Mouse (Mus musculus) naive thymus-derived CD4-positive, alpha-beta T cell, adult 5 months (primary cell): ENCODE results near the gene Ms4a6d. TPM values are rescaled to one million over a fixed set of nuclear protein-coding genes. Genes with fewer than 3 reads are reported as not detected.

Source experiments
- polyA plus RNA-seq: library from polyadenylated mRNA; unstranded; fragments of 100-300 nt; shearing (Covaris generic); gene quantifications from one replicate; pipeline ENCODE4 v1.2.1, GENCODE M21; 2017

Gene Ms4a6d
- 2.8 TPM for polyA plus RNA-seq

DNA sequence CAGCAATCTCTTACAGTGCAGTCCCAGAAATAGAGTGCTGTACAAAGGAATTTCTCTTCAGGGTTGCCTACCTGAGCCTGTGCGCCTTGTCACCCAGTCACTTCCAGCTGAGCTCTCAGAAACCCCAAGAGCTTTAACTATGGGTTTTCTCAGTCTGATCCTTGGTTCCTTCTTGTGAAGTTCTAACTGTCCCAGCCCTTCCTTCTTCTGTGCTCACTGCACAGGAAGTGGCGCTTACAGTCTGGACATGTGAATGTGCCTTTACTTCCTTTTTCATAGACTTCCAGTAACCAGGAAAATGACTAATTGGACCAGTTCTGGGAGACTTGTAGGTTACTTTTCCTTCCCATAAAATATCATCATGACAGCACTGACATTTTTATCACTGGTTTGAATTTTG is at the start of gene Ms4a6d:
Gene Ms4a6d, minus strand, starts transcription at position 247 of the 400 bp plus-strand sequence.

GRCm38 (mm10) chr19:11640732-11641131 is 36.1 kb upstream of the Ms4a6d start, which contains the start of gene Ms4a3:
Ms4a3 (minus strand) TSS chr19:11640851.

GRCm38 (mm10) chr19:11623551-11623950 is 18.9 kb upstream of the Ms4a6d start, which contains the start of gene Ms4a2:
Ms4a2 (minus strand) TSS chr19:11623719.

Other genes with a start within 250 kb of the Ms4a6d start
- 1.6 TPM for gene Ms4a4a, start 229.3 kb downstream of the Ms4a6d start, polyA plus RNA-seq
- 21.3 TPM for gene Ms4a4c, start 200.1 kb downstream of the Ms4a6d start, polyA plus RNA-seq
- 1,590 TPM for gene Ms4a4b, start 161.3 kb downstream of the Ms4a6d start, polyA plus RNA-seq
- gene Ms4a6c, start 135.5 kb downstream of the Ms4a6d start, polyA plus RNA-seq = 9.9 TPM
- gene Gm8369, start 118.9 kb downstream of the Ms4a6d start, polyA plus RNA-seq = 643 TPM
- gene Ms4a6b, start 88.3 kb downstream of the Ms4a6d start, polyA plus RNA-seq = 637 TPM
- 1.7 TPM for gene Ms4a4d, start 68.0 kb downstream of the Ms4a6d start, polyA plus RNA-seq
- not detected for gene Ms4a2, start 18.9 kb upstream of the Ms4a6d start, polyA plus RNA-seq
- gene Ms4a3, start 36.0 kb upstream of the Ms4a6d start, polyA plus RNA-seq = not detected
- not detected for gene Oosp2, start 55.7 kb upstream of the Ms4a6d start, polyA plus RNA-seq
- gene Oosp1, start 86.3 kb upstream of the Ms4a6d start, polyA plus RNA-seq = not detected
- not detected for gene Oosp3, start 92.2 kb upstream of the Ms4a6d start, polyA plus RNA-seq
- gene Gif, start 142.7 kb upstream of the Ms4a6d start, polyA plus RNA-seq = not detected
- 39.2 TPM for gene Mrpl16, start 165.5 kb upstream of the Ms4a6d start, polyA plus RNA-seq
- 1.7 TPM for gene Stx3, start 214.6 kb upstream of the Ms4a6d start, polyA plus RNA-seq
- gene Olfr1417, start 234.4 kb upstream of the Ms4a6d start, polyA plus RNA-seq = not detected